Mouse (Mus musculus) c-Kit-negative CD71-positive TER-119-positive erythroid progenitor cells, embryonic 14.5 days (primary cell): ENCODE data around the gene Chpt1.
"Not testable (repeated sequence)": the region's sequence is repeated elsewhere in the genome, so short reads cannot be mapped to it uniquely, and the experiment has no call there.

Source experiments
- DNase-seq: peaks from one replicate; pipeline ENCODE4 v3.0.0-alpha.2; 2013; ENCODE audit warnings: low read depth, low spot score

Gene Chpt1

GRCm38 (mm10) chr10:88494959-88495587 lies 8.8 kb downstream of the Chpt1 start:
- no peak for DNase-seq

GRCm38 (mm10) chr10:88492658-88493057 lies 11.2 kb downstream of the Chpt1 start:
- no peak for DNase-seq

- no peak for DNase-seq
Observed at GRCm38 (mm10) chr10:88491632-88492031, 12.2 kb downstream of the Chpt1 start.

GRCm38 (mm10) chr10:88488629-88489028 lies 15.2 kb downstream of the Chpt1 start:
- no peak for DNase-seq

- not testable (repeated sequence) for DNase-seq
Observed at GRCm38 (mm10) chr10:88482866-88483265, 21.0 kb downstream of the Chpt1 start.

GRCm38 (mm10) chr10:88460122-88460820 lies 43.6 kb downstream of the Chpt1 start:
- DNase-seq: no peak

- no peak for DNase-seq
Observed at GRCm38 (mm10) chr10:88459502-88459992, 44.3 kb downstream of the Chpt1 start, which contains the start of gene Sycp3. Gene Sycp3, plus strand, starts transcription at chr10:88459569.

- no peak for DNase-seq
Observed at GRCm38 (mm10) chr10:88457816-88458215, 46.1 kb downstream of the Chpt1 start.

GRCm38 (mm10) chr10:88451990-88452389 lies 51.9 kb downstream of the Chpt1 start:
- DNase-seq: no peak

- no peak for DNase-seq
Observed at GRCm38 (mm10) chr10:88451221-88451620, 52.7 kb downstream of the Chpt1 start.

GRCm38 (mm10) chr10:88441224-88441623 lies 62.6 kb downstream of the Chpt1 start:
- no peak for DNase-seq

- no peak for DNase-seq
Observed at GRCm38 (mm10) chr10:88427998-88428397, 75.9 kb downstream of the Chpt1 start.

- no peak for DNase-seq
Observed at GRCm38 (mm10) chr10:88426896-88427295, 77.0 kb downstream of the Chpt1 start.

GRCm38 (mm10) chr10:88426158-88426816 lies 77.6 kb downstream of the Chpt1 start:
- DNase-seq: peak; percentile 39

- no peak for DNase-seq
Observed at GRCm38 (mm10) chr10:88420655-88421435, 83.0 kb downstream of the Chpt1 start.

GRCm38 (mm10) chr10:88420141-88420541 lies 83.7 kb downstream of the Chpt1 start:
- DNase-seq: no peak

GRCm38 (mm10) chr10:88417686-88418085 lies 86.2 kb downstream of the Chpt1 start:
- DNase-seq: no peak

GRCm38 (mm10) chr10:88412290-88412995 lies 91.4 kb downstream of the Chpt1 start:
- DNase-seq: no peak

GRCm38 (mm10) chr10:88409751-88410150 lies 94.1 kb downstream of the Chpt1 start:
- DNase-seq: no peak

GRCm38 (mm10) chr10:88407875-88408631 lies 95.8 kb downstream of the Chpt1 start:
- DNase-seq: no peak
